Mouse (Mus musculus): Measurements from ENCODE around the gene Xirp1.

- TF ChIP-seq CTCF (IDR thresholded peaks at IDR 0.05; ENCODE audit: control insufficient read depth, insufficient read depth, insufficient replicate concordance, low read depth, low read length) (peak; percentile 7; the same call in 1 of the 2 replicates), POLR2A (IDR thresholded peaks at IDR 0.05; ENCODE audit: control insufficient read depth, low read depth, low read length) (no peak)
Observed at GRCm38 (mm10) chr9:119982241-119982811, 41.1 kb downstream of the Xirp1 start.

Measured in testis, adult 2 months (tissue).